Mouse (Mus musculus): ENCODE measurements at regions not wholly inside any gene's neighbourhood (a gene's known extent, or its start where the extent isn't known, plus 50 kb on each side); places are given as distances from the start of the nearest gene placed in this dataset.

DNA sequence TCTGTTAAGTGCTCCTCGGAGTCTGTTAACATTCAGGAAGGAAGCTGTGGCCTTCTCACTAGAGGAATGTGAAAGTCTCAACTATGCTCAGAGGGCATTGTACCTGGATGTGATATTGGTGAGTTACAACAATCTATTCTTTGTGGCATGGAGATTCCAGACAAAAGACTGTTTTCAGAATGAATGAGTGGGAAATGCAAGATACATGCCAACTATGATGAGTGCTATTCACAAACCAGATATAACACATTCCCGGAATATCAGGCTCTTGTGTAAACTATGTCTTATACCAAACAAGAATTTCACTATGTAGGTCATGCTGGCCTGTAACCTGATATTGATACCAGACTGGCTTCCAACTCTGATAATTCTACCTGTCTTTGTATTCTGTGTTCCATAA, 279.4 kb upstream of the Cypt12 start:
- DNase-seq = no peak

Data from kidney, postnatal 4 days (tissue).